Mouse (Mus musculus) heart, adult 2 months (tissue): ENCODE data around the gene Disp3.

Experiments
- CTCF ChIP-seq: fragments of 200-600 bp; IDR thresholded peaks from 2 replicates; pipeline ENCODE4 v1.8.1; 2022; ENCODE audit warnings: antibody characterized with exemption, mild to moderate bottlenecking, moderate library complexity
- EP300 ChIP-seq: fragments of 200-500 bp; IDR thresholded peaks from 2 replicates; pipeline ENCODE4 v1.6.1; 2011; ENCODE audit warnings: low read depth, low read length, control low read depth; ENCODE audit not compliant: insufficient read depth
- POLR2A ChIP-seq: fragments of 200-500 bp; IDR thresholded peaks from 2 replicates; pipeline ENCODE4 v1.6.1; 2011; ENCODE audit warnings: mild to moderate bottlenecking, low read depth, low read length, control low read depth; ENCODE audit not compliant: insufficient read depth

- no peak for TF ChIP-seq POLR2A
- no peak for TF ChIP-seq CTCF
- no peak for TF ChIP-seq EP300
Measured at GRCm38 (mm10) chr4:148218238-148218637, 69.5 kb downstream of the Disp3 start.
